24 mouse cellular contexts compared by ENCODE assay signal in genomic region chr1:151019273-151019890, GRCm38 (mm10). TPM values are rescaled to one million over a fixed set of nuclear protein-coding genes. Genes with fewer than 3 reads are reported as not detected.
DNase-seq lines count a peak whose midpoint lies in the region; ATAC-seq and TF ChIP-seq lines count a peak whose summit lies in the region.
"Had no signal": no experiment of that assay in that cellular context is flagged by ENCODE, and none has a peak within 500 bp of the region (broad histone marks: within the 10 kb centered on the region; RNA-seq: fewer than 3 reads in every experiment).

No protein-coding gene starts in this region.

- TF ChIP-seq CTCF in forebrain, postnatal 0 days (IDR thresholded peaks at IDR 0.05; ENCODE audit: low read depth): no peak

- no peak overlapping the region for H3K9ac ChIP-seq in forebrain, embryonic 13.5 days
- no peak overlapping the region for H3K9ac ChIP-seq in forebrain, postnatal 0 days
- H3K9ac ChIP-seq in hindbrain, embryonic 15.5 days: no peak overlapping the region
- H3K9ac ChIP-seq in midbrain, embryonic 11.5 days (ENCODE audit: low read length): no peak overlapping the region
- H3K9ac ChIP-seq in embryonic facial prominence, embryonic 15.5 days: no peak overlapping the region
- no peak overlapping the region for H3K9ac ChIP-seq in kidney, embryonic 14.5 days (ENCODE audit: low read depth, low read length)
- H3K9ac ChIP-seq: embryonic facial prominence, embryonic 12.5 days; lung, embryonic 15.5 days had no signal

- H3K4me1 ChIP-seq in forebrain, embryonic 13.5 days: no peaks in the 10 kb centered on the region
- H3K4me1 ChIP-seq in forebrain, postnatal 0 days (ENCODE audit: insufficient read depth): no peaks in the 10 kb centered on the region
- H3K4me1 ChIP-seq in hindbrain, embryonic 15.5 days (replicated peaks): no peaks in the 10 kb centered on the region
- H3K4me1 ChIP-seq in hindbrain, embryonic 10.5 days (replicated peaks): no peaks in the 10 kb centered on the region
- H3K4me1 ChIP-seq in midbrain, embryonic 11.5 days (ENCODE audit: control insufficient read depth, insufficient read depth, low read length): no peaks in the 10 kb centered on the region
- 0 out of 2 replicates have a peak, but pooled peaks cover 5% of the 10 kb centered on the region for H3K4me1 ChIP-seq in midbrain, embryonic 10.5 days
- peaks cover 4% of the 10 kb centered on the region; the same call in 1 of the 2 replicates for H3K4me1 ChIP-seq in embryonic facial prominence, embryonic 15.5 days
- H3K4me1 ChIP-seq in kidney, embryonic 14.5 days (ENCODE audit: control insufficient read depth, insufficient read depth, low read length): no peaks in the 10 kb centered on the region
- H3K4me1 ChIP-seq: embryonic facial prominence, embryonic 12.5 days; heart, embryonic 10.5 days; lung, embryonic 15.5 days; megakaryocyte, embryonic 14.5 days had no signal

- WGBS in forebrain, embryonic 13.5 days: 74% methylated on average over 2 of the region's 2 CpGs
- 46% methylated on average over 2 of the region's 2 CpGs for WGBS in forebrain, postnatal 0 days
- 45% methylated on average over 2 of the region's 2 CpGs for WGBS in hindbrain, embryonic 15.5 days
- 82% methylated on average over 2 of the region's 2 CpGs for WGBS in hindbrain, embryonic 10.5 days
- 76% methylated on average over 2 of the region's 2 CpGs for WGBS in midbrain, embryonic 11.5 days
- WGBS in midbrain, embryonic 10.5 days: 92% methylated on average over 2 of the region's 2 CpGs
- 53% methylated on average over 2 of the region's 2 CpGs for WGBS in embryonic facial prominence, embryonic 15.5 days
- 88% methylated on average over 2 of the region's 2 CpGs for WGBS in kidney, embryonic 14.5 days

- DNase-seq in forebrain, postnatal 0 days: no peak
- no peak for DNase-seq in hindbrain, embryonic 10.5 days (ENCODE audit: low spot score)
- peak; percentile 75 for DNase-seq in midbrain, embryonic 11.5 days (ENCODE audit: low spot score, missing footprints)
- no peak for DNase-seq in midbrain, embryonic 10.5 days (ENCODE audit: low spot score)
- DNase-seq: adrenal gland, postnatal 36 days; cerebellum, adult 2 months; heart, postnatal 10 days; kidney, adult 2 months; kidney, postnatal 25 days; left cerebral cortex, postnatal 4 days; liver; thymus, postnatal 14 days had no signal

- H3K27me3 ChIP-seq in forebrain, embryonic 13.5 days: no peaks in the 10 kb centered on the region
- H3K27me3 ChIP-seq in forebrain, postnatal 0 days (ENCODE audit: insufficient read depth, low read length): no peaks in the 10 kb centered on the region
- no peaks in the 10 kb centered on the region for H3K27me3 ChIP-seq in hindbrain, embryonic 15.5 days
- no peaks in the 10 kb centered on the region for H3K27me3 ChIP-seq in hindbrain, embryonic 10.5 days (ENCODE audit: insufficient read depth, poor library complexity, severe bottlenecking)
- H3K27me3 ChIP-seq in midbrain, embryonic 11.5 days (ENCODE audit: control insufficient read depth, insufficient read depth, low read length): no peaks in the 10 kb centered on the region
- H3K27me3 ChIP-seq in midbrain, embryonic 10.5 days (ENCODE audit: low read depth, poor library complexity, severe bottlenecking): no peaks in the 10 kb centered on the region
- no peaks in the 10 kb centered on the region for H3K27me3 ChIP-seq in embryonic facial prominence, embryonic 15.5 days
- H3K27me3 ChIP-seq in kidney, embryonic 14.5 days (ENCODE audit: control insufficient read depth, insufficient read depth, low read length): no peaks in the 10 kb centered on the region
- H3K27me3 ChIP-seq: CH12.LX; embryonic facial prominence, embryonic 12.5 days; lung, embryonic 15.5 days; megakaryocyte, embryonic 14.5 days had no signal

- no peak overlapping the region for H3K27ac ChIP-seq in forebrain, embryonic 13.5 days
- no peak overlapping the region for H3K27ac ChIP-seq in forebrain, postnatal 0 days (ENCODE audit: low read depth, low read length)
- H3K27ac ChIP-seq in hindbrain, embryonic 15.5 days (replicated peaks): no peak overlapping the region
- H3K27ac ChIP-seq in hindbrain, embryonic 10.5 days: no peak overlapping the region
- no peak overlapping the region for H3K27ac ChIP-seq in midbrain, embryonic 11.5 days (ENCODE audit: low read depth, low read length)
- H3K27ac ChIP-seq in midbrain, embryonic 10.5 days (replicated peaks): no peak overlapping the region
- peak overlapping the region; percentile 34; the same call in 1 of the 2 replicates for H3K27ac ChIP-seq in embryonic facial prominence, embryonic 15.5 days (replicated peaks)
- H3K27ac ChIP-seq in kidney, embryonic 14.5 days (ENCODE audit: low read depth, low read length): no peak overlapping the region
- H3K27ac ChIP-seq: embryonic facial prominence, embryonic 12.5 days; heart, embryonic 10.5 days; left cerebral cortex, adult 2 months; lung, embryonic 15.5 days had no signal

- no peak overlapping the region for H3K4me2 ChIP-seq in forebrain, embryonic 13.5 days
- H3K4me2 ChIP-seq in forebrain, postnatal 0 days (ENCODE audit: low read depth): no peak overlapping the region
- no peak overlapping the region for H3K4me2 ChIP-seq in hindbrain, embryonic 15.5 days
- H3K4me2 ChIP-seq in midbrain, embryonic 11.5 days: no peak overlapping the region
- no peak overlapping the region for H3K4me2 ChIP-seq in embryonic facial prominence, embryonic 15.5 days (replicated peaks)
- no peak overlapping the region for H3K4me2 ChIP-seq in kidney, embryonic 14.5 days (replicated peaks; ENCODE audit: low read depth, low read length)
- H3K4me2 ChIP-seq: embryonic facial prominence, embryonic 12.5 days; lung, embryonic 15.5 days had no signal

- 0 out of 2 replicates have a peak, but pooled peaks have one; percentile 38 for ATAC-seq in forebrain, embryonic 13.5 days
- no peak for ATAC-seq in forebrain, postnatal 0 days
- 0 out of 2 replicates have a peak, but pooled peaks have one; percentile 45 for ATAC-seq in hindbrain, embryonic 15.5 days (ENCODE audit: low FRiP score, low read depth)
- ATAC-seq in midbrain, embryonic 11.5 days (ENCODE audit: low FRiP score): no peak
- no peak for ATAC-seq in embryonic facial prominence, embryonic 15.5 days (ENCODE audit: insufficient number of reproducible peaks, low FRiP score, low TSS enrichment, low read depth)
- ATAC-seq in kidney, embryonic 14.5 days (ENCODE audit: low FRiP score, low TSS enrichment): no peak
- ATAC-seq: inflammation-experienced regulatory T-cells, adult 6 months had no signal

- no peaks in the 10 kb centered on the region for H3K9me3 ChIP-seq in forebrain, embryonic 13.5 days (replicated peaks)
- no peaks in the 10 kb centered on the region for H3K9me3 ChIP-seq in forebrain, postnatal 0 days (ENCODE audit: low read length)
- H3K9me3 ChIP-seq in hindbrain, embryonic 15.5 days: no peaks in the 10 kb centered on the region
- no peaks in the 10 kb centered on the region for H3K9me3 ChIP-seq in hindbrain, embryonic 10.5 days
- H3K9me3 ChIP-seq in midbrain, embryonic 11.5 days (ENCODE audit: control insufficient read depth, low read length): no peaks in the 10 kb centered on the region
- H3K9me3 ChIP-seq in midbrain, embryonic 10.5 days (replicated peaks): no peaks in the 10 kb centered on the region
- no peaks in the 10 kb centered on the region for H3K9me3 ChIP-seq in embryonic facial prominence, embryonic 15.5 days (replicated peaks)
- H3K9me3 ChIP-seq in kidney, embryonic 14.5 days (ENCODE audit: control insufficient read depth, low read length): no peaks in the 10 kb centered on the region
- H3K9me3 ChIP-seq: embryonic facial prominence, embryonic 12.5 days; heart, embryonic 10.5 days; lung, embryonic 15.5 days; megakaryocyte, embryonic 14.5 days had no signal

- no peaks in the 10 kb centered on the region for H3K36me3 ChIP-seq in forebrain, embryonic 13.5 days (ENCODE audit: poor library complexity, severe bottlenecking)
- no peaks in the 10 kb centered on the region for H3K36me3 ChIP-seq in forebrain, postnatal 0 days (ENCODE audit: insufficient read depth)
- H3K36me3 ChIP-seq in hindbrain, embryonic 15.5 days: no peaks in the 10 kb centered on the region
- no peaks in the 10 kb centered on the region for H3K36me3 ChIP-seq in hindbrain, embryonic 10.5 days
- H3K36me3 ChIP-seq in midbrain, embryonic 11.5 days (ENCODE audit: control insufficient read depth, insufficient read depth, low read length): no peaks in the 10 kb centered on the region
- no peaks in the 10 kb centered on the region for H3K36me3 ChIP-seq in midbrain, embryonic 10.5 days
- H3K36me3 ChIP-seq in embryonic facial prominence, embryonic 15.5 days: no peaks in the 10 kb centered on the region
- H3K36me3 ChIP-seq in kidney, embryonic 14.5 days (ENCODE audit: control insufficient read depth, insufficient read depth, low read length): no peaks in the 10 kb centered on the region
- H3K36me3 ChIP-seq: embryonic facial prominence, embryonic 12.5 days; heart, embryonic 10.5 days; lung, embryonic 15.5 days had no signal

- no peak overlapping the region for H3K4me3 ChIP-seq in forebrain, embryonic 13.5 days
- H3K4me3 ChIP-seq in forebrain, postnatal 0 days (ENCODE audit: low read depth, low read length): no peak overlapping the region
- H3K4me3 ChIP-seq in hindbrain, embryonic 15.5 days: no peak overlapping the region
- no peak overlapping the region for H3K4me3 ChIP-seq in hindbrain, embryonic 10.5 days
- no peak overlapping the region for H3K4me3 ChIP-seq in midbrain, embryonic 11.5 days (ENCODE audit: low read depth, low read length)
- no peak overlapping the region for H3K4me3 ChIP-seq in midbrain, embryonic 10.5 days
- H3K4me3 ChIP-seq in embryonic facial prominence, embryonic 15.5 days (replicated peaks): no peak overlapping the region
- no peak overlapping the region for H3K4me3 ChIP-seq in kidney, embryonic 14.5 days (ENCODE audit: low read length)
- H3K4me3 ChIP-seq: embryonic facial prominence, embryonic 12.5 days; heart, embryonic 10.5 days; left cerebral cortex, adult 2 months; lung, embryonic 15.5 days; megakaryocyte, embryonic 14.5 days had no signal

RNA-seq across cellular contexts. Expression of gene Hmcn1, which starts 26.1 kb away (rescaled TPM):
- 1.1 and 1.2 TPM in 2 replicates for polyA plus RNA-seq in forebrain, embryonic 13.5 days (2015; fragmentation: Nextera tagmentation; extraction: Ambion mirVana)
- total RNA-seq in forebrain, postnatal 0 days (2014; rRNA removed): 4.1 and 4.5 TPM in 2 replicates
- 0.80 and 1.2 TPM in 2 replicates for polyA plus RNA-seq in forebrain, postnatal 0 days (2015; fragmentation: Nextera tagmentation; extraction: Ambion mirVana)
- 1.3 and 2.0 TPM in 2 replicates for polyA plus RNA-seq in hindbrain, embryonic 15.5 days (2015; fragmentation: Nextera tagmentation; extraction: Ambion mirVana)
- polyA plus RNA-seq in hindbrain, embryonic 10.5 days (2016; fragmentation: Nextera tagmentation; extraction: Ambion mirVana): 6.9 and 9.0 TPM in 2 replicates
- polyA plus RNA-seq in midbrain, embryonic 11.5 days (2014; fragmentation: Nextera tagmentation; extraction: Ambion mirVana): 6.0 and 7.8 TPM in 2 replicates
- 4.8 and 5.8 TPM in 2 replicates for polyA plus RNA-seq in midbrain, embryonic 10.5 days (2016; fragmentation: Nextera tagmentation; extraction: Ambion mirVana)
- 26.4 and 27.2 TPM in 2 replicates for polyA plus RNA-seq in embryonic facial prominence, embryonic 15.5 days (2015; fragmentation: Nextera tagmentation; extraction: Ambion mirVana)
- polyA plus RNA-seq in kidney, embryonic 14.5 days (2014; fragmentation: Nextera tagmentation; extraction: Ambion mirVana): 34.0 and 40.2 TPM in 2 replicates
- total RNA-seq: MEL had no signal

Comparison
In these comparisons a context has a peak if more than half of its experiments do, and no peak if none do; other contexts are left out.
1. ATAC-seq: peak in forebrain, embryonic 13.5 days (single experiment) and hindbrain, embryonic 15.5 days (single experiment); none in forebrain, postnatal 0 days (single experiment), midbrain, embryonic 11.5 days (single experiment), embryonic facial prominence, embryonic 15.5 days (single experiment) and kidney, embryonic 14.5 days (single experiment).